Mouse (Mus musculus) hindbrain, embryonic 14.5 days (tissue): ENCODE data around the gene Cuta. TPM values are rescaled to one million over a fixed set of nuclear protein-coding genes. Genes with fewer than 3 reads are reported as not detected.

Experiments used
- ATAC-seq: fragments of 200-750 bp; cut with Nextera tagmentation; 2 replicates; pipeline ENCODE4 v1.8.0; 2017; ENCODE audit warnings: moderate number of reproducible peaks, mild to moderate bottlenecking, moderate TSS enrichment, moderate library complexity; ENCODE audit not compliant: low FRiP score
- DNase-seq: peaks from one replicate; pipeline ENCODE4 v3.0.0-alpha.2; 2015; ENCODE audit warnings: low spot score
- H3K27ac ChIP-seq: fragments of 300-500 bp; sonication (generic); 2 replicates; pipeline ENCODE4 v1.5.1; 2014; ENCODE audit warnings: mild to moderate bottlenecking, moderate library complexity
- H3K27me3 ChIP-seq: fragments of 300-500 bp; sonication (generic); 2 replicates; pipeline ENCODE4 v1.6.1; 2014; ENCODE audit warnings: mild to moderate bottlenecking, low read length, mixed read lengths; ENCODE audit not compliant: control insufficient read depth, insufficient read depth
- H3K36me3 ChIP-seq: fragments of 300-500 bp; sonication (generic); replicated peaks from 2 replicates; pipeline ENCODE4 v1.6.1; 2014; ENCODE audit not compliant: control insufficient read depth, insufficient read depth
- H3K4me1 ChIP-seq: fragments of 300-500 bp; sonication (generic); replicated peaks from 2 replicates; pipeline ENCODE4 v1.6.1; 2014; ENCODE audit warnings: antibody characterized with exemption, low read length, mixed read lengths; ENCODE audit not compliant: control insufficient read depth, insufficient read depth
- H3K4me2 ChIP-seq: fragments of 300-500 bp; sonication (generic); replicated peaks from 2 replicates; pipeline ENCODE4 v1.6.1; 2014; ENCODE audit warnings: mild to moderate bottlenecking, moderate library complexity
- H3K4me3 ChIP-seq: fragments of 300-500 bp; sonication (generic); replicated peaks from 2 replicates; pipeline ENCODE4 v1.5.1; 2014; ENCODE audit warnings: mild to moderate bottlenecking, low read length
- H3K9ac ChIP-seq: fragments of 300-500 bp; sonication (generic); 2 replicates; pipeline ENCODE4 v1.6.1; 2014
- H3K9me3 ChIP-seq: fragments of 300-500 bp; sonication (generic); 2 replicates; pipeline ENCODE4 v1.6.1; 2016; ENCODE audit warnings: low read length; ENCODE audit not compliant: control insufficient read depth
- WGBS: fragments of 180-500 bp; shearing (Covaris S2); extraction: QIAGEN DNeasy Blood & Tissue Kit; methylation state at CpG from one replicate; pipeline ENCODE4 v1.1.7; 2014; 5-methylcytosine and 5-hydroxymethylcytosine counted together
- polyA plus RNA-seq: library from polyadenylated mRNA; unstranded; fragments of >200 nt; fragmentation: Nextera tagmentation; extraction: Ambion mirVana; gene quantifications from 2 replicates; pipeline ENCODE4 v1.2.1, GENCODE M21; 2014

Cuta gene
- polyA plus RNA-seq, 1 experiment from 2014 or later = 112 TPM

DNA sequence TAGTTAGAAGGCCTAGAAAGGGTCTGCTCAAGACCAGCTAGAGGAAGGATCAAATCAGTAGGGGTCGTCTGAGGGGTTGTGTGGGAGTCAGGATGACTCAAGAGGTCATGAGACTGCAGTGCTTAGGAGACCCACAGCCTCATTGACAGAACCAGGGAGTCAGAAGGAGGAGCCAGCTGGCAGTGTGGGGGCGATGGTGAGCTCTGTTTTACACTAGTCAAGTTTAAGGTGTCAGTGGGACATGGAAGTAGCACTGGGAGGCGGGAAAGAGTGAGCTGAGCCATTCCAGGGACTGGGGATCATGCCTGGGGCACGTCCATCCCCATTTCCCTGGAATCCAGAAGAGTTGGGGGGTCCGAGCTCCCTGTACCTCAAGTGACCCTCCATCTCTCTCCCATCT, 19.5 kb upstream of the Cuta start:
- DNase-seq (no peak), ATAC-seq (no peak)
- Histone ChIP-seq H3K4me2 (no peak overlapping the region), H3K27ac (no peak overlapping the region), H3K36me3 (peaks cover 91% of the 10 kb centered on the region), H3K9ac (no peak overlapping the region), H3K4me3 (no peak overlapping the region), H3K4me1 (peaks cover 2% of the 10 kb centered on the region; the same call in 1 of the 2 replicates), H3K27me3 (no peaks in the 10 kb centered on the region), H3K9me3 (no peaks in the 10 kb centered on the region)
- WGBS = 71% methylated on average over 5 of the region's 5 CpGs

- ATAC-seq (no peak), DNase-seq (no peak)
- Histone ChIP-seq H3K9ac (no peak overlapping the region), H3K27me3 (no peaks in the 10 kb centered on the region), H3K9me3 (no peaks in the 10 kb centered on the region), H3K4me1 (peaks cover 13% of the 10 kb centered on the region), H3K4me3 (no peak overlapping the region), H3K36me3 (peaks cover 87% of the 10 kb centered on the region), H3K27ac (no peak overlapping the region), H3K4me2 (no peak overlapping the region)
- 97% methylated on average over 5 of the region's 5 CpGs for WGBS
These were observed 18.5 kb upstream of the Cuta start for GRCm38 (mm10) chr17:26957872-26958271.

GRCm38 (mm10) chr17:26956895-26957294, 17.5 kb upstream of the Cuta start:
- no peaks in the 10 kb centered on the region for H3K9me3 ChIP-seq
- H3K27me3 ChIP-seq = no peaks in the 10 kb centered on the region
- 95% methylated on average over 18 of the region's 18 CpGs for WGBS
- DNase-seq = no peak
- ATAC-seq = no peak
- H3K9ac ChIP-seq = no peak overlapping the region
- no peak overlapping the region for H3K4me3 ChIP-seq
- peaks cover 79% of the 10 kb centered on the region for H3K36me3 ChIP-seq
- peaks cover 22% of the 10 kb centered on the region for H3K4me1 ChIP-seq
- no peak overlapping the region for H3K4me2 ChIP-seq
- H3K27ac ChIP-seq = no peak overlapping the region

- 87% methylated on average over 5 of the region's 5 CpGs for WGBS
- no peak for DNase-seq
- Histone ChIP-seq H3K36me3 (peaks cover 73% of the 10 kb centered on the region), H3K4me2 (no peak overlapping the region), H3K27ac (no peak overlapping the region), H3K4me1 (peaks cover 28% of the 10 kb centered on the region), H3K27me3 (no peaks in the 10 kb centered on the region), H3K9ac (no peak overlapping the region), H3K9me3 (no peaks in the 10 kb centered on the region), H3K4me3 (no peak overlapping the region)
- ATAC-seq = no peak
These were observed 16.9 kb upstream of the Cuta start for GRCm38 (mm10) chr17:26956309-26956708.

DNA sequence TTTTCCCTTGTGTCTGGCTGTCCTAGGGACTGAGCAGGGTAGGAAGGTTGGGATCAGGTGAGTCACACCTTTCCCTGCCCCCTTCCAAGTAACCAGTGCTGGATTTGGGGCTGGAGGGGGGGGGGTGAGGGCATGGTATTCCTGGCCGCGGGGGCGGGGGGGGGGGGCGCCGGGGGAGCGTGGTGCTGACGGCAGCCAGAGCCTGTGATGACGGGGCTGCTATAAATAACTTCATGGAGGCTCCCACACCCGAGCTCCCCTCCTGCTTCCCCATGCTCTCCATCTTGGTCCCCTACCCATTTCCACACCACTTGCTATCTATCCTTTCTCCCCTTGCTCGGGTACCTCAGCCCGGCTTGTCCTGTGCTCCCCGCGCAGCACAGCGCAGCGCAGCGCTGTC, 14.4 kb upstream of the Cuta start:
- no peaks in the 10 kb centered on the region for H3K27me3 ChIP-seq
- DNase-seq (no peak), ATAC-seq (no peak)
- peaks cover 51% of the 10 kb centered on the region for H3K4me1 ChIP-seq
- no peaks in the 10 kb centered on the region for H3K9me3 ChIP-seq
- H3K9ac ChIP-seq = peak overlapping the region; percentile 54
- peak overlapping the region; percentile 71 for H3K4me3 ChIP-seq
- no peak overlapping the region for H3K27ac ChIP-seq
- WGBS = 12% methylated on average over 11 of the region's 16 CpGs
- peaks cover 47% of the 10 kb centered on the region for H3K36me3 ChIP-seq
- peak overlapping the region; percentile 93 for H3K4me2 ChIP-seq

GRCm38 (mm10) chr17:26953201-26953600, 13.8 kb upstream of the Cuta start:
- H3K27ac ChIP-seq = no peak overlapping the region; the same call in 1 of the 2 replicates

DNA sequence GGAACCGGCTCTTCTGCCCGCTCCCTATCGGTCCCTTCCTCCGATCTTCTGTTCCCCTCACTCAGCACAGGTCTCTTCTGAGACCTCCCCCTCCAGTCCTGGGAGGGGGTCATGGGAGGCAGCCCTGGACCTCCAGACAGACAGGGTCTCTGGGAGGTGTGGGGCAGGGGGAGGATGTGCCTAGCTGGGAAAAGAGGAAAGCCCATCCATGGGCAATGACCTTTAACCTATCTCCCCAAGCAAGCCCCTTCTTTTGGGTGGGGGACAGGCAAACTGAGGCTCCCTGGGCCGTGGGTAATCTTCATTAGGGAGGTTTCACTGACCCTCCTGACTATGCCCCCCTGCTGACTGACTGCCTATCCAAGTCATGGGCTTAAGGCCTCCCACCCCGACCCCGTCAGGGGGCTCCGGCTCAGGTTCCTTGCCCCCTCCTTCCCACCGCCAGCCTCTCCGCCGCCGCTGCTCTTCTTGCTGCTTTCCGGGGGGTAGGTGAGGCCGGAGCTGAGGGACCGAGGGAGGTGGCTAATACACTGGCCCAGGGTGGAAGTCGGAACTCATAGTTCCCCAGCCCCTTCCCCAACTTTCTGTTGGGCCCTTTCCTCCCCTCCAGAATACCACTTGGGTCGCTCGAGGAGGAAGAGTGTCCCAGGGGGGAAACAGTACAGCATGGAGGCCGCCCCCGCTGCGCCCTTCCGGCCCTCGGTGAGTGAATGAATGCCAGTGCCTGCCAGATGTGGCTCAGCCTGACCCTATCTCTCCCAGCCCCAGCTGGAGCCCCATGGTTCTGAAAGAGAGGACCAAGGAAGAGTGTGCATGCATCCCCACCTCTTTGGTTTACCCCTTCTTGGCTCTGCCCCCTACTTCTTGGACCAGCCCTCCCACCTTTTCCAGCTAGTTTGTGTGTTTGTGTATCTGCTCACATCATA, 12.8 kb upstream of the Cuta start:
- no peaks in the 10 kb centered on the region for H3K27me3 ChIP-seq
- H3K9me3 ChIP-seq = no peaks in the 10 kb centered on the region
- H3K27ac ChIP-seq = peak overlapping the region; percentile 75
- H3K4me1 ChIP-seq = peaks cover 58% of the 10 kb centered on the region
- peak overlapping the region; percentile 54 for H3K9ac ChIP-seq
- WGBS = 4% methylated on average over 22 of the region's 23 CpGs
- H3K4me3 ChIP-seq = peak overlapping the region; percentile 71
- peaks cover 32% of the 10 kb centered on the region for H3K36me3 ChIP-seq
- ATAC-seq (peak; percentile 15; the same call in 1 of the 2 replicates), DNase-seq (no peak)
- H3K4me2 ChIP-seq = peak overlapping the region; percentile 93

More at GRCm38 (mm10) chr17:26953201-26953600, 13.8 kb upstream of the Cuta start:
- Histone ChIP-seq H3K9ac (peak overlapping the region; percentile 54), H3K4me3 (peak overlapping the region; percentile 71), H3K4me2 (peak overlapping the region; percentile 93), H3K9me3 (no peaks in the 10 kb centered on the region), H3K36me3 (peaks cover 42% of the 10 kb centered on the region), H3K27me3 (no peaks in the 10 kb centered on the region), H3K4me1 (peaks cover 51% of the 10 kb centered on the region)
- 20% methylated on average over 6 of the region's 6 CpGs for WGBS
- no peak for ATAC-seq
- no peak for DNase-seq

DNA sequence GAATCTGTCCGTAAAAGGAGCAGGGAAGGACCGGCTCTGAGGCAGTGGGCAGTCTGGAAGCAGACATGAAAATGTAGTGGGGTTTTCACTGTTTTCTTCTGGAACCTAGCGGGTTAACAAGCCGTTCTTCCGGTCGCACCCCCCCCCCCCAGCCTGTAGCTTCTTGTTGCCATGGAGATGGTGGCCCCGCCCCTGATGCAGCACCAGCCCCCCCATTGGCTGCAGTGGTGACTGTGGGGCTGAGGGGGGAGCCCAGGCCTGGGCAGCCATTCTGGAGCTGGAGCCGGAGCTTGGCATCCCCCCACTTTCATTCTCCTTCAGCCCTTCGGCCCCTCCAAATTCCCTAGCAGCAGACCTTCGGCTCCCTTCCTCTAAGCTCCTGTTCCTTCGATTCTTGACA, 12.0 kb upstream of the Cuta start:
- peak; percentile 77 for ATAC-seq
- Histone ChIP-seq H3K9ac (peak overlapping the region; percentile 54), H3K9me3 (no peaks in the 10 kb centered on the region), H3K4me3 (peak overlapping the region; percentile 71), H3K4me1 (peaks cover 66% of the 10 kb centered on the region), H3K27me3 (no peaks in the 10 kb centered on the region), H3K36me3 (peaks cover 24% of the 10 kb centered on the region), H3K4me2 (peak overlapping the region; percentile 93), H3K27ac (peak overlapping the region; percentile 75)
- DNase-seq = peak; percentile 80
- 0% methylated on average over 11 of the region's 11 CpGs for WGBS

- Histone ChIP-seq H3K27me3 (no peaks in the 10 kb centered on the region), H3K4me1 (peaks cover 73% of the 10 kb centered on the region), H3K27ac (peak overlapping the region; percentile 75), H3K4me3 (peak overlapping the region; percentile 71), H3K9me3 (no peaks in the 10 kb centered on the region), H3K36me3 (peaks cover 17% of the 10 kb centered on the region), H3K4me2 (peak overlapping the region; percentile 93), H3K9ac (peak overlapping the region; percentile 54)
- no peak for DNase-seq
- ATAC-seq = no peak
- 35% methylated on average over 7 of the region's 7 CpGs for WGBS
These were observed 11.4 kb upstream of the Cuta start for GRCm38 (mm10) chr17:26950560-26951288.
